Mouse (Mus musculus): ENCODE measurements around the gene Gm17657. TPM values are rescaled to one million over a fixed set of nuclear protein-coding genes. Genes with fewer than 3 reads are reported as not detected.
"Not testable (repeated sequence)": the region's sequence is repeated elsewhere in the genome, so short reads cannot be mapped to it uniquely, and the experiment has no call there.

Gene Gm17657
- polyA plus RNA-seq, 1 experiment = not detected

GRCm38 (mm10) chr17:29503700-29504099 is 45.7 kb downstream of the Gm17657 start:
- DNase-seq (ENCODE audit: low read depth, low spot score) = no peak
- WGBS = 82% methylated on average over 5 of the region's 5 CpGs

GRCm38 (mm10) chr17:29502669-29503665 is 46.5 kb downstream of the Gm17657 start:
- no peak for DNase-seq (ENCODE audit: low read depth, low spot score)
- WGBS = 15% methylated on average over 32 of the region's 32 CpGs

GRCm38 (mm10) chr17:29502005-29502668 is 47.3 kb downstream of the Gm17657 start:
- 80% methylated on average over 7 of the region's 7 CpGs for WGBS
- DNase-seq (ENCODE audit: low read depth, low spot score) = no peak

GRCm38 (mm10) chr17:29500802-29501469 is 48.5 kb downstream of the Gm17657 start:
- DNase-seq (ENCODE audit: low read depth, low spot score) = no peak
- 69% methylated on average over 17 of the region's 17 CpGs for WGBS

GRCm38 (mm10) chr17:29500243-29500740 is 49.1 kb downstream of the Gm17657 start:
- WGBS = 84% methylated on average over 7 of the region's 7 CpGs

GRCm38 (mm10) chr17:29499511-29499910 is 49.9 kb downstream of the Gm17657 start:
- 75% methylated on average over 6 of the region's 6 CpGs for WGBS
- DNase-seq (ENCODE audit: low read depth, low spot score) = no peak

More at GRCm38 (mm10) chr17:29500243-29500740, 49.1 kb downstream of the Gm17657 start:
- no peak for DNase-seq (ENCODE audit: low read depth, low spot score)

GRCm38 (mm10) chr17:29498952-29499351 is 50.5 kb downstream of the Gm17657 start:
- WGBS = 93% methylated on average over 2 of the region's 2 CpGs
- not testable (repeated sequence) for DNase-seq (ENCODE audit: low read depth, low spot score)

- DNase-seq (ENCODE audit: low read depth, low spot score) = no peak
- WGBS = 48% methylated on average over 4 of the region's 4 CpGs
Observed at GRCm38 (mm10) chr17:29498028-29498427, 51.4 kb downstream of the Gm17657 start.

GRCm38 (mm10) chr17:29497481-29497880 is 52.0 kb downstream of the Gm17657 start:
- not testable (repeated sequence) for DNase-seq (ENCODE audit: low read depth, low spot score)
- 74% methylated on average over 1 of the region's 1 CpGs for WGBS

- WGBS = 84% methylated on average over 3 of the region's 3 CpGs
Observed at GRCm38 (mm10) chr17:29497071-29497354, 52.4 kb downstream of the Gm17657 start.

GRCm38 (mm10) chr17:29496211-29497070 is 53.0 kb downstream of the Gm17657 start:
- 75% methylated on average over 6 of the region's 6 CpGs for WGBS
- DNase-seq (ENCODE audit: low read depth, low spot score) = no peak

More at GRCm38 (mm10) chr17:29497071-29497354, 52.4 kb downstream of the Gm17657 start:
- DNase-seq (ENCODE audit: low read depth, low spot score) = no peak

- 74% methylated on average over 8 of the region's 8 CpGs for WGBS
- no peak for DNase-seq (ENCODE audit: low read depth, low spot score)
Observed at GRCm38 (mm10) chr17:29494732-29495076, 54.7 kb downstream of the Gm17657 start.

GRCm38 (mm10) chr17:29494062-29494731 is 55.2 kb downstream of the Gm17657 start:
- 73% methylated on average over 10 of the region's 10 CpGs for WGBS
- DNase-seq (ENCODE audit: low read depth, low spot score) = no peak

GRCm38 (mm10) chr17:29493461-29493980 is 55.9 kb downstream of the Gm17657 start:
- DNase-seq (ENCODE audit: low read depth, low spot score) = no peak
- WGBS = 72% methylated on average over 11 of the region's 11 CpGs

GRCm38 (mm10) chr17:29492269-29493191 is 56.9 kb downstream of the Gm17657 start:
- 2% methylated on average over 22 of the region's 22 CpGs for WGBS
- DNase-seq (ENCODE audit: low read depth, low spot score) = peak; percentile 72

- under 1% methylated on average over 48 of the region's 48 CpGs for WGBS
- no peak for DNase-seq (ENCODE audit: low read depth, low spot score)
Observed at GRCm38 (mm10) chr17:29491591-29492268, 57.7 kb downstream of the Gm17657 start.

Measured in large intestine, adult 2 months (tissue).